Mouse (Mus musculus): ENCODE data around the gene Sycp1.

Gene Sycp1

GRCm38 (mm10) chr3:102935451-102936354, at the start of gene Sycp1:
Gene Sycp1, minus strand, starts transcription at chr3:102936100.
- DNase-seq (ENCODE audit: low spot score in 2 of 2), result no peak

- DNase-seq (ENCODE audit: low spot score in 2 of 2), result no peak
Observed at GRCm38 (mm10) chr3:102980349-102980736, 44.4 kb upstream of the Sycp1 start.

- no peak for DNase-seq (ENCODE audit: low spot score in 2 of 2)
Observed at GRCm38 (mm10) chr3:102979550-102980348, 43.8 kb upstream of the Sycp1 start.

- no peak for DNase-seq (ENCODE audit: low spot score in 2 of 2)
Observed at GRCm38 (mm10) chr3:102976906-102977305, 41.0 kb upstream of the Sycp1 start.

- DNase-seq (ENCODE audit: low spot score in 2 of 2), result no peak
Observed at GRCm38 (mm10) chr3:102970508-102970907, 34.6 kb upstream of the Sycp1 start.

GRCm38 (mm10) chr3:102970067-102970466, 34.2 kb upstream of the Sycp1 start:
- DNase-seq (ENCODE audit: low spot score in 2 of 2), result no peak

GRCm38 (mm10) chr3:102964033-102964432, 28.1 kb upstream of the Sycp1 start, which contains the start of gene Nr1h5:
Gene Nr1h5, minus strand, starts transcription at chr3:102964133.
- no peak for DNase-seq (ENCODE audit: low spot score in 2 of 2)

GRCm38 (mm10) chr3:102955596-102955995, 19.7 kb upstream of the Sycp1 start:
- no peak for DNase-seq (ENCODE audit: low spot score in 2 of 2)

GRCm38 (mm10) chr3:102955143-102955542, 19.2 kb upstream of the Sycp1 start:
- DNase-seq (ENCODE audit: low spot score in 2 of 2), result no peak

GRCm38 (mm10) chr3:102954476-102954875, 18.6 kb upstream of the Sycp1 start:
- DNase-seq (ENCODE audit: low spot score in 2 of 2), result no peak

- peak in 1 of 2 experiments; percentile 9 for DNase-seq (ENCODE audit: low spot score in 2 of 2)
Observed at GRCm38 (mm10) chr3:102946861-102947260, 11.0 kb upstream of the Sycp1 start.

- DNase-seq (ENCODE audit: low spot score in 2 of 2), result no peak
Observed at GRCm38 (mm10) chr3:102946312-102946711, 10.4 kb upstream of the Sycp1 start.

- no peak for DNase-seq (ENCODE audit: low spot score in 2 of 2)
Observed at GRCm38 (mm10) chr3:102938100-102938499, 2.2 kb upstream of the Sycp1 start.

GRCm38 (mm10) chr3:102899136-102899535, 36.8 kb downstream of the Sycp1 start:
- DNase-seq (ENCODE audit: low spot score in 2 of 2), result no peak

- DNase-seq (ENCODE audit: low spot score in 2 of 2), result no peak
Observed at GRCm38 (mm10) chr3:102880529-102880928, 55.4 kb downstream of the Sycp1 start.

GRCm38 (mm10) chr3:102848661-102849060, 87.2 kb downstream of the Sycp1 start:
- DNase-seq (ENCODE audit: low spot score in 2 of 2), result no peak

GRCm38 (mm10) chr3:102842386-102842785, 93.5 kb downstream of the Sycp1 start:
- DNase-seq (ENCODE audit: low spot score in 2 of 2), result no peak

GRCm38 (mm10) chr3:102803937-102804336, 132.0 kb downstream of the Sycp1 start:
- peak; percentile 39 to 63 for DNase-seq (ENCODE audit: low spot score in 2 of 2)

- DNase-seq (ENCODE audit: low spot score in 2 of 2), result no peak
Observed at GRCm38 (mm10) chr3:102787369-102787768, 148.5 kb downstream of the Sycp1 start.

GRCm38 (mm10) chr3:102782618-102783017, 153.3 kb downstream of the Sycp1 start, which contains the start of gene Tshb:
Gene Tshb, minus strand, starts transcription at chr3:102782718.
- no peak for DNase-seq (ENCODE audit: low spot score in 2 of 2)

GRCm38 (mm10) chr3:102773018-102773417, 162.9 kb downstream of the Sycp1 start:
- no peak for DNase-seq (ENCODE audit: low spot score in 2 of 2)

All from spleen, postnatal 14 days (tissue).